Mouse (Mus musculus) bone marrow macrophage, adult 2 months (primary cell): ENCODE results near the gene Zfp629. TPM values are rescaled to one million over a fixed set of nuclear protein-coding genes. Genes with fewer than 3 reads are reported as not detected.
"Not testable (repeated sequence)": the region's sequence is repeated elsewhere in the genome, so short reads cannot be mapped to it uniquely, and the experiment has no call there.

ENCODE experiments used
- H3K27ac ChIP-seq: 2 replicates; pipeline ENCODE4 v1.5.1; 2012; ENCODE audit warnings: low read depth, low read length; ENCODE audit not compliant: insufficient read depth
- H3K4me1 ChIP-seq: 2 replicates; pipeline ENCODE4 v1.6.1; 2012; ENCODE audit warnings: low read length; ENCODE audit not compliant: control insufficient read depth, insufficient read depth
- H3K4me3 ChIP-seq: 2 replicates; pipeline ENCODE4 v1.5.1; 2012; ENCODE audit warnings: mild to moderate bottlenecking, low read length, moderate library complexity; ENCODE audit not compliant: insufficient read depth
- CTCF ChIP-seq: IDR thresholded peaks from 2 replicates; pipeline ENCODE4 v1.5.1; 2012; ENCODE audit warnings: low read depth, mild to moderate bottlenecking, low read length, moderate library complexity
- POLR2A ChIP-seq: IDR thresholded peaks from 2 replicates; pipeline ENCODE4 v1.6.1; 2012; ENCODE audit warnings: mild to moderate bottlenecking, low read depth, low read length, borderline replicate concordance
- polyA plus RNA-seq: library from polyadenylated mRNA; stranded (reverse); fragments of >200 nt; gene quantifications from 2 replicates; pipeline ENCODE4 v1.2.4, GENCODE M21; 2012; ENCODE audit not compliant: missing spikeins, insufficient read depth, insufficient read length

Zfp629 gene
- polyA plus RNA-seq, 1 experiment: 11.4 TPM

GRCm38 (mm10) chr7:127646363-127646762 lies 30.8 kb upstream of the Zfp629 start:
- no peak overlapping the region for H3K27ac ChIP-seq
- TF ChIP-seq POLR2A: no peak
- no peak for TF ChIP-seq CTCF
- no peak overlapping the region for H3K4me3 ChIP-seq
- no peaks in the 10 kb centered on the region for H3K4me1 ChIP-seq

DNA sequence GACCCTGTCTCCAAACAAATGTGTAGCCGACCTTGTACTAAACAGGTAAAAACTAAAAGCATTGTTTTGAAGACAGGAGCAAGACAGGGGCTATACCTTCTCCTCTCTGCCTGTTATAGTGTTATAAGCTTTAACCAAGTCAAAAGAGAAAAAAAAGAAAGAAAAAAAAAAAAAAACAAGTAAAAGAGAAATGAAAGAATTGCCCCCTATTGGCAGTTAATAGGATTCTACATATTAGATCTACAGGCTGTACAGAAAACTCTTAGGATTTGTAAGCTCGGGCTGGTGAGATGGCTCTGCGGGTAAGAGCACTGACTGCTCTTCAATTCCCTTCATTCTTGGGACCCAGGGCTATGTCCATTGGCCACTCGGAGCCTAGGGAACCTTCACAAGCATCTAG lies 26.7 kb upstream of the Zfp629 start:
- Histone ChIP-seq H3K4me3 (no peak overlapping the region), H3K4me1 (no peaks in the 10 kb centered on the region), H3K27ac (no peak overlapping the region)
- TF ChIP-seq POLR2A (no peak), CTCF (no peak)

GRCm38 (mm10) chr7:127641260-127641659 lies 25.7 kb upstream of the Zfp629 start:
- TF ChIP-seq CTCF (no peak), POLR2A (no peak)
- no peaks in the 10 kb centered on the region for H3K4me1 ChIP-seq
- H3K4me3 ChIP-seq: no peak overlapping the region
- no peak overlapping the region for H3K27ac ChIP-seq

- TF ChIP-seq POLR2A: no peak
- TF ChIP-seq CTCF: no peak
- H3K4me3 ChIP-seq: peak overlapping the region; percentile 42
Observed at GRCm38 (mm10) chr7:127636963-127637362, 21.4 kb upstream of the Zfp629 start.

DNA sequence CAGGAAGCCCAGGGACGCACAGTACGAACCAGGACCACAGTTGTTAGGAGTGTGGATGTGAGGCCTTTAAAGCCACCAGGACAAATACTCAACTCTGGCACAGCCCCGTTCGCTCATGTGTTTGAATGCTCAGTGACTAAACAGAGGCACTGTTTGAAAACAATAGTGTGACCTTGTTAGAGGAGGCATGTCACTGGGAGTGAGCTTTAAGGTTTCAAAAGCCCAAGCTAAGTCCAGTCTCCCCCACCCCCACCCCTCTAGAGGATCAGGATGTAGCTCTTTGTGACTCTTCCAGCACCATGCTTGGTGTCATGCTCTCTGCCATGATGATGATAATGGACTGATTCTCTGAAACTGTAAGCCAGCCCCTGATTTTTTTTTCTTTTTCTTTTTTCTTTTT lies 15.8 kb upstream of the Zfp629 start:
- Histone ChIP-seq H3K27ac (no peak overlapping the region), H3K4me1 (peaks cover 9% of the 10 kb centered on the region), H3K4me3 (no peak overlapping the region)
- TF ChIP-seq CTCF (no peak), POLR2A (no peak)

More at GRCm38 (mm10) chr7:127636963-127637362, 21.4 kb upstream of the Zfp629 start:
- Histone ChIP-seq H3K27ac (no peak overlapping the region), H3K4me1 (no peaks in the 10 kb centered on the region)

DNA sequence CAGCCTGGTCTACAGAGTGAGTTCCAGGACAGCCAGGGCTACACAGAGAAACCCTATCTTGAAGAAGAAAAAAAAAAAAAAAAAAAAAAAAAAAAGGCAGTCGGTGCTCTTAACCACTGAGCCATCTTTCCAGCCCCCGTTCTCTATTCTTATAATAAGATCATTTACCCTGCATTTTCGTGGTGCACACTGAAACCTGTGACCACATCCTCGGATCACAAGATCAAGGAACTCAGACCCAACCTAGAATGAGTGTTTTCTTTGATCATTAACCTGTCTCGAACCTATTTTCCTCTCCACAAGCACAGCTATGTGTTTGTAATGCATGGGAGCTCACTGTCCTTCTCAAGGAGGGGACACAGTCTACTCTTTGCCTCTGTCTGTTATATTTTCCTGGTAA lies 13.0 kb upstream of the Zfp629 start:
- Histone ChIP-seq H3K27ac (no peak overlapping the region), H3K4me3 (no peak overlapping the region), H3K4me1 (peaks cover 9% of the 10 kb centered on the region)
- TF ChIP-seq POLR2A: no peak
- TF ChIP-seq CTCF: no peak

GRCm38 (mm10) chr7:127626471-127626870 lies 10.9 kb upstream of the Zfp629 start:
- TF ChIP-seq POLR2A (no peak), CTCF (no peak)
- H3K4me1 ChIP-seq: peaks cover 9% of the 10 kb centered on the region
- no peak overlapping the region for H3K4me3 ChIP-seq
- no peak overlapping the region for H3K27ac ChIP-seq

- TF ChIP-seq POLR2A (no peak), CTCF (no peak)
- H3K4me1 ChIP-seq: peaks cover 9% of the 10 kb centered on the region
- no peak overlapping the region for H3K4me3 ChIP-seq
- no peak overlapping the region for H3K27ac ChIP-seq
Observed at GRCm38 (mm10) chr7:127626039-127626438, 10.4 kb upstream of the Zfp629 start.

- not testable (repeated sequence) for H3K4me1 ChIP-seq, H3K27ac ChIP-seq, H3K4me3 ChIP-seq
Observed at GRCm38 (mm10) chr7:127618402-127618801, 2.8 kb upstream of the Zfp629 start.

GRCm38 (mm10) chr7:127617962-127618361 lies 2.4 kb upstream of the Zfp629 start:
- peaks cover 2% of the 10 kb centered on the region; the same call in 1 of the 2 replicates for H3K4me1 ChIP-seq
- no peak overlapping the region for H3K4me3 ChIP-seq
- H3K27ac ChIP-seq: no peak overlapping the region
- no peak for TF ChIP-seq POLR2A
- no peak for TF ChIP-seq CTCF

- no peak for TF ChIP-seq CTCF
- TF ChIP-seq POLR2A: no peak
- H3K4me3 ChIP-seq: no peak overlapping the region
- peaks cover 2% of the 10 kb centered on the region; the same call in 1 of the 2 replicates for H3K4me1 ChIP-seq
- H3K27ac ChIP-seq: no peak overlapping the region
Observed at GRCm38 (mm10) chr7:127616881-127617280, 1.3 kb upstream of the Zfp629 start.
